Mouse (Mus musculus): ENCODE measurements around the gene St7l.
"Not testable (repeated sequence)": the region's sequence is repeated elsewhere in the genome, so short reads cannot be mapped to it uniquely, and the experiment has no call there.

St7l gene

GRCm38 (mm10) chr3:104863786-104864650, at the start of gene St7l, which contains the start of gene Capza1:
Gene St7l (plus strand): TSS chr3:104864005.
Gene Capza1 (minus strand): TSS chr3:104864505.
- DNase-seq: peak; percentile 94

GRCm38 (mm10) chr3:104814746-104815145, 49.1 kb upstream of the St7l start:
- DNase-seq: no peak

DNA sequence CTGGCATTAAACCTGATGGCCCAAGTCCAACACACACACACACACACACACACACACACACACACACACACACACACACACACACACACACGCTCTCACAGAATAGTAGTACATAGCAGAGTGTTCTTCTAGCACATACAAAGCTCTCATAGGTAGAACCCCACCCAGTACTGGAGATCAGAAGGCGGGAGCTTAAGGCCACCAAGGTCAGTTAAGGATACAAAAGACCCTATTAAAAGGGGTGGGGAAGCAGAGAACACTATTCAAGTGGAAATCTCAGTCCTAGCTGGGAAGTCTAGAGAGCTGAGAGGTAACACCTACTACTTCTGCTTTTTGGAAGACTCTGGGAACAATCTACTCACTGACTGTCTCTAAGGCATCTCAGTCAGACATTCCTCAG, 48.5 kb upstream of the St7l start:
- DNase-seq: no peak

GRCm38 (mm10) chr3:104816130-104816529, 47.7 kb upstream of the St7l start:
- DNase-seq: no peak

GRCm38 (mm10) chr3:104817481-104817990, 46.3 kb upstream of the St7l start:
- DNase-seq: peak; percentile 77

DNA sequence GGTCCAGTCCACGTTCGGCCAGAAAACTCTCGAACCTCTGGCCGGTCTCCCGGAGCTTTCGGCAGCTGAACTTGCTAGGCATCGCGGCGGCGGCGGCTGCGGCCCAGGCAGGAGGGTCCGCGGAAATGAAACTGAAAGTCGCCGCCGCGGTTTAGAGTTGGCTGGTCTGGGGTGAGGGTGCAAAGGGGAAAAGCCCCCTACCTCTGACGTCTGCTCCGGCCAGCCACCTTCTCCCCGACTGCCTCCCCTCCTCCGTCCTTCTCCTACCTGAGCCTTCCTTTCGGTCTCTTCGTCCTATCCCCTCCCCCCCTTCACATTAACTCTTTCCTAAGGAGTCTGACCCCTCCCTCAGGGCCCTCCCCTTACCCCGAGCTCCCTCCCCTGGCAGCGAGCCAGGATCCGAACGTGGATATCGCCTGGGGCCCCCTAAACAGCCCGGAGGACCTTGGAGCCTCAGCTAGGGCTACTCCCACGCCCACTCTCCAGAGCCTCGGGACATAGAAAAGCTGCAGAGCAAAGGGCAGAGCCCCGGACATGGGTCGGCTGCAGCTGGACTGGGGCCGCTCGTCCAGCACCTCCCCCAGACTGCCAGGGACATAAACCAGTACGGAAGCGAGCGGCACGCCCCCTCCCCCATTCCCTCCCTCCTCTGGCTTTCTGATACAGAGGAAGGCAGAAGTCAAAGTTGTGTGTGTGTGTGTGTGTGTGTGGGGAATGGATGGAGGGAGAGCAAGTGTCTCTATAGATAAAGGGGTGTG, 45.6 kb upstream of the St7l start, which contains the start of gene Mov10:
Gene Mov10, minus strand, starts transcription at position 573 of the 758 bp plus-strand sequence.
- DNase-seq: peak; percentile 87

DNA sequence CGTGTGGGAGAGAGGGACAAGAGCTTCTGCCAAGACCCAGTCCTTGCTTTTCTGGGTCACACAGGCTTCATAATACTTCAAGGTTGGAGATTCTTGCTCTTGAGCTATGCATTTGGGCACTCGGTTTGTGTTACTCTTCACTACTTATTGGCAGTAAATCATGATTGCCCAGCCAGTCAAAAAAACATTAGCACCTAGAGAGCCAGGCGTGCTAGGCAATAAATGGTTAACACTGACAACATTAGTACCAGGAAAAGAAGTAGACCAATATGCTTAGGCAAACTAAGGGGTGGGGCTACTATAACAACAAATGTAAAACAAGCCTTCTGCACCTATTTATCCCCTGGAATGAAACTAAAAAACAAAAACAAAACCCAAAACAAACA, 45.1 kb upstream of the St7l start:
- no peak for DNase-seq

- DNase-seq: no peak
These were observed 43.4 kb upstream of the St7l start for GRCm38 (mm10) chr3:104820426-104820825.

GRCm38 (mm10) chr3:104822413-104822812, 41.4 kb upstream of the St7l start:
- DNase-seq: no peak

- DNase-seq: no peak
These were observed 28.0 kb upstream of the St7l start for GRCm38 (mm10) chr3:104835797-104836196.

DNA sequence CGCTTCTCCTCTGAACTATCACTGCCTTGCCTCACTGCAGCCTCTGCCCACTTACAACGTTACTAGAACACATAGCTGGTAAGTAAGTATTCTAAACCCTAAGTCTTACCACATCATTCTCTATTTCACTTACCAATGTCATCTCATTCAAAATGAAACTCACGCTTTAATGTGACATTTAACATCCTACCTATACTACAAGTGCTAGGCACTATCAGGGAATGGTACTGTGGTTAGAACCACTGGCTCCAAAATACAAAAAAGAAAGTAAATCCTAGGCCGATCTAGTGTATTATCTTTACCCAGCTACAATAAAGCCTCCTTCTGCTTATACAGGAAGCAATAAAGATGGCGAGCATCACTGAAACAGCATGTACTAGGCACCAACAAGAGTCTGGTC, 22.8 kb upstream of the St7l start:
- DNase-seq: no peak

GRCm38 (mm10) chr3:104846601-104847000, 17.2 kb upstream of the St7l start:
- DNase-seq: no peak

DNA sequence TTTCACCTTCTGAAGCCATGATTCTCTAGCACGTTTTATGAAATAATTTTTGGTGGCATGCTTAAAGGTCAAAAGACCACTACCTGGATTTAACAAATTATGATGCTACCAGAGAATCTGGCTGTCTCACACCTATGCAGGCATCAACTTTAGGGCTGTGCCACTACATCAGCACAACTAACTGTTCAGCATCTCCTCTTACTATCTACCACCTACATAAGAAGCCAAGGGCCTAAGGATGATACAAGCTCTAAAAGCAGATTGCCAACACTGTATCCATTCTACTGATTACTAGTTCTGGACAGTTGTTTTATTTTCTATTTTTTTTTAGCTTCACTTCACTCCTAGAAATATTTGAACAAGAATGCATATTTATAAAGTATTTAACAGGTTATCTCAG, 9.3 kb upstream of the St7l start:
- DNase-seq: no peak

GRCm38 (mm10) chr3:104854866-104855265, 8.9 kb upstream of the St7l start:
- no peak for DNase-seq

GRCm38 (mm10) chr3:104856106-104856505, 7.7 kb upstream of the St7l start:
- no peak for DNase-seq

- no peak for DNase-seq
These were observed 5.2 kb upstream of the St7l start for GRCm38 (mm10) chr3:104858560-104858959.

GRCm38 (mm10) chr3:104864651-104865340, 991 bp downstream of the St7l start:
- peak; percentile 93 for DNase-seq

DNA sequence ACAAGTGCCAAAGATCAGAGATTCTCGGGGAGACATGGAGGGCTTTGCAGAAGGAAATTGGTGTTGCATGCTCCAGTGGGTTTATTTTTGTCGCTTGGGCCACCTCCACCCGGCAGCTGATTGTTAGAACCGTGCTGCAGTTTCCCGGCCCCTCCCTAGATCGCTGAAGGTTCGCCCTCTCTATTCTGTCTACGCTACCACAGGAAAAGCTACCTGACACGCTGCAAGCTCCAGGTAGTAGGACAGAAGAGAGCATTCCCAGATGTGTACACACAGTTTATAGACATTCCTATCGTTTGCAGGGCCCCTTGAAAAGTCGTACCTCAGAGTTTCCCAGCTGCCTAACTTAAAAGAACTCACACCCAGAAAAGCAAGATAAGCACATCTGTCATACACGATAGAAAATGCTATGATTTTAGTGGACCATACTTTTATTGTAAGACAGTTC, 1.6 kb downstream of the St7l start:
- no peak for DNase-seq

GRCm38 (mm10) chr3:104866674-104867073, 2.9 kb downstream of the St7l start:
- not testable (repeated sequence) for DNase-seq

- no peak for DNase-seq
These were observed 5.8 kb downstream of the St7l start for GRCm38 (mm10) chr3:104869611-104870010.

DNA sequence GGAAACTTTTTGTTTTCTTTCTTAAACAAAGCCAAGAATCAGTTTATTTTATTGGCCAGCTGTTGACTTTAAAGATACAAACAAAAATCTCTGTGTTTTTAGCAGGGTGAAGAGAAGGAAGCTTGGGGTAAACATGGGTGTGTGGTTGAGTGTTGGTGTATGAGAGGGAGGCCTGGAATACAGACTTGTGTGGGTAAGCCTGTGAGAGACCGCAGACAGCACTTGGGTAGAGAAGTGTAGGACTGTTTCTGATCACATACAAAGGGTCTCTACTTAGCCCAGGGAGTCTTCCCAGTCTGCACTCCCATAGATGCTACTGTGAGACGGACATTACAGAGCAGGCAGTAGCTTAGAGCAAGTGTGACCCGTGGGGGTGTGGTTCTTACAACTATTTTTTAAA, 24.8 kb downstream of the St7l start:
- DNase-seq: no peak

DNA sequence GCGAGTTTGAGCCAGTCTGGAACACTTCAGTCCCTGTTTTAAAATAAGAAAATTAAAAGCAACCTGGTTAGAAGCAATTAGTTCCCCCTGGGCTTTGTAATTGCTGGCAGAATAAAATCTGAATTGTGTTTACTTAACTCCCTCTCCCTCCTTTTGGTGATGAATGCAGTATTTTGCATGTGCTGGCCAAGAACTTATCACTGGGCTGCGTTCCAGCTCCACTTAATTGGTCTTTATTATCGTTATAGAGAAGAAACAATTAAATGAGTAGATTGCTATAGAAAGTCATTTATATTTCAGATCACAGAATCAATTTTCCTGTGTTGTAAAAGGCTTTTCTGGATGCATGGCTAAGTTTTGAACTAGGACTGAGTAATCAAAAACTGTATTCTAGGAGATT, 32.3 kb downstream of the St7l start:
- no peak for DNase-seq

DNA sequence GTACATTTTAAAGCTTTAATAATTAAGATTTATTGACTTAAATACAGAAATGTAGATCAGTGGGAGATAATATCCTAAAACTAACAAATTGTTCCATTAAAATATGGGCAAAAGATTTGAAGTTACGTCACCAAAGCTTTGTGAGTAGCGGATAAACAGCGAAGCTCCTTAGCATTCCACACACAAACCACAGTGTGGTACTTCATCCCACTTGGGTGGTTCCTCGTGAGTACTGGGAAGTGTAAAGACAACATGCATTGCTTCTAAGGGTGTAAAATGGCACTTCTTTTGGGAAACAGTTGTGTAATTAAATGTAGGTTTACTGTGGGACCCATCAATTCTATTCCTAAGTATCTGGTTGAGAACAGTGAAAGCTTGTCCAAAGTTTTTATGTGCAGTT, 37.3 kb downstream of the St7l start:
- DNase-seq: no peak

All from lung, postnatal 10 days (tissue).